Mouse (Mus musculus) central nervous system, embryonic 11.5 days (tissue): ENCODE results near the gene Klk7. TPM values are rescaled to one million over a fixed set of nuclear protein-coding genes. Genes with fewer than 3 reads are reported as not detected.

ENCODE experiments used
- polyA plus RNA-seq: library from polyadenylated mRNA; depleted of rRNA; stranded (reverse); fragments of >200 nt; gene quantifications from 2 replicates; pipeline ENCODE4 v1.2.3, GENCODE M21; 2012; rRNA removed

The Klk7 gene
- 0.07 and 0.12 TPM in 2 replicates for polyA plus RNA-seq

GRCm38 (mm10) chr7:43810994-43811393 lies at the start of gene Klk7:
Gene Klk7, plus strand, starts transcription at chr7:43811294.

GRCm38 (mm10) chr7:43768597-43768996 lies 42.5 kb upstream of the Klk7 start, which contains the start of gene Klk12:
Gene Klk12, plus strand, starts transcription at chr7:43768897.

GRCm38 (mm10) chr7:43774364-43774763 lies 36.7 kb upstream of the Klk7 start, which contains the start of gene Klk11:
Gene Klk11, plus strand, starts transcription at chr7:43774604.

GRCm38 (mm10) chr7:43780746-43781145 lies 30.3 kb upstream of the Klk7 start, which contains the start of gene Klk10:
Gene Klk10, plus strand, starts transcription at chr7:43781035.

GRCm38 (mm10) chr7:43791591-43791990 lies 19.5 kb upstream of the Klk7 start, which contains the start of gene Klk9:
Gene Klk9, plus strand, starts transcription at chr7:43791891.

GRCm38 (mm10) chr7:43797333-43797769 lies 13.7 kb upstream of the Klk7 start, which contains the start of gene Klk8:
Gene Klk8, plus strand, starts transcription at chr7:43797577.

GRCm38 (mm10) chr7:43824199-43824598 lies 13.1 kb downstream of the Klk7 start, which contains the start of gene Klk6:
Gene Klk6, plus strand, starts transcription at chr7:43824499.

GRCm38 (mm10) chr7:43841701-43842100 lies 30.6 kb downstream of the Klk7 start, which contains the start of gene Klk5:
Gene Klk5, plus strand, starts transcription at chr7:43841971.

Other genes with a start within 250 kb of the Klk7 start
- gene Zfp658, start 249.0 kb upstream of the Klk7 start, polyA plus RNA-seq, result 8.8 TPM in 2 replicates
- gene Zfp719, start 231.7 kb upstream of the Klk7 start, polyA plus RNA-seq, result 5.7 and 8.6 TPM in 2 replicates
- 0.60 and 0.61 TPM in 2 replicates for gene Zfp819, start 204.1 kb upstream of the Klk7 start, polyA plus RNA-seq
- gene Ceacam18, start 176.6 kb upstream of the Klk7 start, polyA plus RNA-seq, result 0.04 TPM in 1 of 2 replicates, not detected in the other
- gene Siglece, start 151.1 kb upstream of the Klk7 start, polyA plus RNA-seq, result 0.53 and 0.58 TPM in 2 replicates
- 12.8 and 13.0 TPM in 2 replicates for gene Ctu1, start 139.3 kb upstream of the Klk7 start, polyA plus RNA-seq
- 0.13 and 0.22 TPM in 2 replicates for gene Klk14, start 120.9 kb upstream of the Klk7 start, polyA plus RNA-seq
- 0.16 and 0.27 TPM in 2 replicates for gene Klk13, start 98.7 kb upstream of the Klk7 start, polyA plus RNA-seq
- not detected in 2 replicates for gene Klk12, start 42.4 kb upstream of the Klk7 start, polyA plus RNA-seq
- not detected in 2 replicates for gene Klk11, start 36.7 kb upstream of the Klk7 start, polyA plus RNA-seq
- 0.18 and 0.27 TPM in 2 replicates for gene Klk10, start 30.3 kb upstream of the Klk7 start, polyA plus RNA-seq
- gene Klk9, start 19.4 kb upstream of the Klk7 start, polyA plus RNA-seq, result 0.04 TPM in 1 of 2 replicates, not detected in the other
- 9.3 TPM in 2 replicates for gene Klk8, start 13.7 kb upstream of the Klk7 start, polyA plus RNA-seq
- 0.17 TPM in 1 of 2 replicates, not detected in the other for gene Klk6, start 13.2 kb downstream of the Klk7 start, polyA plus RNA-seq
- gene Klk5, start 30.7 kb downstream of the Klk7 start, polyA plus RNA-seq, result 0.05 and 0.07 TPM in 2 replicates
- gene Klk4, start 69.9 kb downstream of the Klk7 start, polyA plus RNA-seq, result 0.15 TPM in 1 of 2 replicates, not detected in the other
- gene Klk15, start 122.4 kb downstream of the Klk7 start, polyA plus RNA-seq, result not detected in 2 replicates
- not detected in 2 replicates for gene Klk1b8, start 139.4 kb downstream of the Klk7 start, polyA plus RNA-seq
- not detected in 2 replicates for gene Klk1b1, start 155.5 kb downstream of the Klk7 start, polyA plus RNA-seq
- not detected in 2 replicates for gene Klk1b9, start 164.8 kb downstream of the Klk7 start, polyA plus RNA-seq
- gene Klk1b11, start 184.6 kb downstream of the Klk7 start, polyA plus RNA-seq, result not detected in 2 replicates
- not detected in 2 replicates for gene Klk1b26, start 200.9 kb downstream of the Klk7 start, polyA plus RNA-seq
- gene Klk1b27, start 241.0 kb downstream of the Klk7 start, polyA plus RNA-seq, result not detected in 2 replicates